Comparison of ENCODE assay signal across 24 mouse cellular contexts in genomic region chr17:63273353-63273752, GRCm38 (mm10).
DNase-seq lines count a peak whose midpoint lies in the region; ATAC-seq and TF ChIP-seq lines count a peak whose summit lies in the region.
"Had no signal": no experiment of that assay in that cellular context is flagged by ENCODE, and none has a peak within 500 bp of the region (broad histone marks: within the 10 kb centered on the region; RNA-seq: fewer than 3 reads in every experiment).

No protein-coding gene starts in this region.

- WGBS in forebrain, embryonic 15.5 days, result 87% methylated on average over 2 of the region's 2 CpGs
- 85% methylated on average over 2 of the region's 2 CpGs for WGBS in forebrain, embryonic 16.5 days
- 68% methylated on average over 2 of the region's 2 CpGs for WGBS in hindbrain, embryonic 15.5 days
- 81% methylated on average over 2 of the region's 2 CpGs for WGBS in hindbrain, postnatal 0 days

- intact Hi-C loops in gastrocnemius, postnatal 36 days (cut with DNase I), result no loop called here

- no peaks in the 10 kb centered on the region for H3K4me1 ChIP-seq in forebrain, embryonic 15.5 days
- 0 out of 2 replicates have a peak, but pooled peaks cover 2% of the 10 kb centered on the region for H3K4me1 ChIP-seq in forebrain, embryonic 16.5 days (replicated peaks; ENCODE audit: control insufficient read depth, insufficient read depth, low read length)
- H3K4me1 ChIP-seq in hindbrain, embryonic 15.5 days (replicated peaks), result no peaks in the 10 kb centered on the region
- 0 out of 2 replicates have a peak, but pooled peaks cover 6% of the 10 kb centered on the region for H3K4me1 ChIP-seq in hindbrain, postnatal 0 days (ENCODE audit: insufficient read depth, low read length)
- H3K4me1 ChIP-seq: embryonic facial prominence, embryonic 13.5 days; forebrain, embryonic 12.5 days had no signal

- no peaks in the 10 kb centered on the region for H3K9me3 ChIP-seq in forebrain, embryonic 15.5 days
- no peaks in the 10 kb centered on the region for H3K9me3 ChIP-seq in forebrain, embryonic 16.5 days (ENCODE audit: control insufficient read depth, low read length)
- H3K9me3 ChIP-seq in hindbrain, embryonic 15.5 days, result no peaks in the 10 kb centered on the region
- H3K9me3 ChIP-seq in hindbrain, postnatal 0 days (ENCODE audit: low read length), result no peaks in the 10 kb centered on the region
- H3K9me3 ChIP-seq: embryonic facial prominence, embryonic 10.5 days; embryonic facial prominence, embryonic 13.5 days; forebrain, embryonic 12.5 days had no signal

- no peak for TF ChIP-seq CTCF in hindbrain, postnatal 0 days (IDR thresholded peaks at IDR 0.05; ENCODE audit: low read depth)

- H3K27ac ChIP-seq in forebrain, embryonic 15.5 days (replicated peaks), result no peak overlapping the region
- H3K27ac ChIP-seq in forebrain, embryonic 16.5 days (ENCODE audit: low read length), result no peak overlapping the region
- H3K27ac ChIP-seq in hindbrain, embryonic 15.5 days (replicated peaks), result no peak overlapping the region
- no peak overlapping the region for H3K27ac ChIP-seq in hindbrain, postnatal 0 days
- H3K27ac ChIP-seq: embryonic facial prominence, embryonic 10.5 days; embryonic facial prominence, embryonic 13.5 days; forebrain, embryonic 12.5 days; gastrocnemius, adult 2 months had no signal

- H3K9ac ChIP-seq in forebrain, embryonic 15.5 days (replicated peaks), result no peak overlapping the region
- no peak overlapping the region for H3K9ac ChIP-seq in forebrain, embryonic 16.5 days (replicated peaks; ENCODE audit: low read depth, low read length)
- no peak overlapping the region for H3K9ac ChIP-seq in hindbrain, embryonic 15.5 days
- no peak overlapping the region for H3K9ac ChIP-seq in hindbrain, postnatal 0 days (replicated peaks; ENCODE audit: low read length)
- H3K9ac ChIP-seq: embryonic facial prominence, embryonic 13.5 days; forebrain, embryonic 12.5 days; forebrain, postnatal 0 days had no signal

- H3K4me3 ChIP-seq in forebrain, embryonic 15.5 days, result no peak overlapping the region
- H3K4me3 ChIP-seq in forebrain, embryonic 16.5 days (replicated peaks; ENCODE audit: low read length), result no peak overlapping the region
- no peak overlapping the region for H3K4me3 ChIP-seq in hindbrain, embryonic 15.5 days
- no peak overlapping the region for H3K4me3 ChIP-seq in hindbrain, postnatal 0 days (ENCODE audit: low read length)
- H3K4me3 ChIP-seq: embryonic facial prominence, embryonic 10.5 days; embryonic facial prominence, embryonic 13.5 days; erythroblast, embryonic 14.5 days; forebrain, embryonic 12.5 days; gastrocnemius, adult 2 months had no signal

- no peak for DNase-seq in hindbrain, postnatal 0 days (ENCODE audit: low spot score)
- no peak for DNase-seq in gastrocnemius, postnatal 36 days
- DNase-seq: adrenal gland, adult 8-10 months; adrenal gland, postnatal 25 days; cerebellum, adult 11-12 months; cerebellum, adult 8-10 months; cerebellum, postnatal 10 days; cerebellum, postnatal 36 days; embryo, embryonic 11 days; forebrain, postnatal 0 days; gastrocnemius, adult 2 months; gastrocnemius, postnatal 25 days; heart, adult 11 months had no signal

- no peaks in the 10 kb centered on the region for H3K36me3 ChIP-seq in forebrain, embryonic 15.5 days
- no peaks in the 10 kb centered on the region for H3K36me3 ChIP-seq in forebrain, embryonic 16.5 days (ENCODE audit: control insufficient read depth, insufficient read depth)
- H3K36me3 ChIP-seq in hindbrain, embryonic 15.5 days, result no peaks in the 10 kb centered on the region
- H3K36me3 ChIP-seq in hindbrain, postnatal 0 days (ENCODE audit: insufficient read depth, low read length), result no peaks in the 10 kb centered on the region
- H3K36me3 ChIP-seq: embryonic facial prominence, embryonic 10.5 days; embryonic facial prominence, embryonic 13.5 days; forebrain, embryonic 12.5 days had no signal

- ATAC-seq in forebrain, embryonic 15.5 days (replicated peaks), result 0 out of 2 replicates have a peak, but pooled peaks have one; percentile 58
- no peak for ATAC-seq in forebrain, embryonic 16.5 days
- ATAC-seq in hindbrain, embryonic 15.5 days (ENCODE audit: low FRiP score, low read depth), result peak; percentile 20; the same call in 1 of the 2 replicates
- ATAC-seq in hindbrain, postnatal 0 days, result no peak
- ATAC-seq in granulocyte monocyte progenitor cell, adult 5-6 weeks (replicated peaks; ENCODE audit: poor library complexity, severe bottlenecking), result 0 out of 2 replicates have a peak, but pooled peaks have one; percentile 9
- ATAC-seq: activated CD4-positive, CD25-positive, alpha-beta regulatory T cell, adult 4 months; forebrain, postnatal 0 days; intestine, postnatal 0 days had no signal

- no peaks in the 10 kb centered on the region for H3K27me3 ChIP-seq in forebrain, embryonic 15.5 days
- no peaks in the 10 kb centered on the region for H3K27me3 ChIP-seq in forebrain, embryonic 16.5 days (replicated peaks; ENCODE audit: control insufficient read depth, insufficient read depth, low read length)
- H3K27me3 ChIP-seq in hindbrain, embryonic 15.5 days, result no peaks in the 10 kb centered on the region
- no peaks in the 10 kb centered on the region for H3K27me3 ChIP-seq in hindbrain, postnatal 0 days (ENCODE audit: insufficient read depth, low read length)
- H3K27me3 ChIP-seq: embryonic facial prominence, embryonic 13.5 days had no signal

- H3K4me2 ChIP-seq in forebrain, embryonic 15.5 days (replicated peaks), result no peak overlapping the region
- H3K4me2 ChIP-seq in forebrain, embryonic 16.5 days (ENCODE audit: low read length), result no peak overlapping the region
- no peak overlapping the region for H3K4me2 ChIP-seq in hindbrain, embryonic 15.5 days
- no peak overlapping the region for H3K4me2 ChIP-seq in hindbrain, postnatal 0 days (ENCODE audit: low read depth, low read length)
- H3K4me2 ChIP-seq: embryonic facial prominence, embryonic 13.5 days; forebrain, embryonic 12.5 days; heart, embryonic 11.5 days had no signal

Comparison
In these comparisons a context has a peak if more than half of its experiments do, and no peak if none do; other contexts are left out.
1. ATAC-seq: peak in forebrain, embryonic 15.5 days (single experiment), hindbrain, embryonic 15.5 days (single experiment) and granulocyte monocyte progenitor cell, adult 5-6 weeks (single experiment); none in forebrain, embryonic 16.5 days (single experiment) and hindbrain, postnatal 0 days (single experiment).